Mouse (Mus musculus): ENCODE measurements around the gene Jarid2. TPM values are rescaled to one million over a fixed set of nuclear protein-coding genes. Genes with fewer than 3 reads are reported as not detected.

Jarid2 gene
- polyA plus RNA-seq, 2 experiments: 22.8 to 29.9 TPM

GRCm38 (mm10) chr13:44954232-44954568 lies 224.9 kb downstream of the Jarid2 start:
- DNase-seq (ENCODE audit: low spot score) (no peak), ATAC-seq (ENCODE audit: low FRiP score, low read depth) (no peak)
- no peak overlapping the region for H3K4me2 ChIP-seq (replicated peaks; ENCODE audit: low read depth, low read length, severe bottlenecking)
- H3K4me1 ChIP-seq (ENCODE audit: control insufficient read depth, insufficient read depth, low read length): no peaks in the 10 kb centered on the region; the same call in 1 of the 2 replicates
- 0 out of 2 replicates have a peak, but pooled peaks cover 2% of the 10 kb centered on the region for H3K36me3 ChIP-seq (ENCODE audit: control insufficient read depth, insufficient read depth, low read length)
- WGBS: 84% methylated on average over 1 of the region's 1 CpGs
- H3K9me3 ChIP-seq (ENCODE audit: control insufficient read depth, low read length): no peaks in the 10 kb centered on the region
- H3K27me3 ChIP-seq (ENCODE audit: control insufficient read depth, insufficient read depth, low read length): no peaks in the 10 kb centered on the region
- H3K27ac ChIP-seq (replicated peaks; ENCODE audit: low read depth, low read length): no peak overlapping the region
- no peak overlapping the region for H3K9ac ChIP-seq (ENCODE audit: low read depth, low read length, severe bottlenecking)
- no peak overlapping the region for H3K4me3 ChIP-seq (replicated peaks; ENCODE audit: low read length)
- no peak for TF ChIP-seq POLR2A (IDR thresholded peaks at IDR 0.05; ENCODE audit: borderline replicate concordance, extremely low read depth, insufficient read depth, insufficient read length)

GRCm38 (mm10) chr13:44955781-44956180 lies 226.5 kb downstream of the Jarid2 start:
- no peak for DNase-seq (ENCODE audit: low spot score)

GRCm38 (mm10) chr13:44957049-44957448 lies 227.8 kb downstream of the Jarid2 start:
- Histone ChIP-seq H3K27me3 (ENCODE audit: control insufficient read depth, insufficient read depth, low read length) (no peaks in the 10 kb centered on the region), H3K4me2 (replicated peaks; ENCODE audit: low read depth, low read length, severe bottlenecking) (no peak overlapping the region), H3K9ac (ENCODE audit: low read depth, low read length, severe bottlenecking) (no peak overlapping the region), H3K27ac (replicated peaks; ENCODE audit: low read depth, low read length) (no peak overlapping the region), H3K4me3 (replicated peaks; ENCODE audit: low read length) (no peak overlapping the region), H3K9me3 (ENCODE audit: control insufficient read depth, low read length) (no peaks in the 10 kb centered on the region), H3K36me3 (ENCODE audit: control insufficient read depth, insufficient read depth, low read length) (0 out of 2 replicates have a peak, but pooled peaks cover 3% of the 10 kb centered on the region), H3K4me1 (ENCODE audit: control insufficient read depth, insufficient read depth, low read length) (no peaks in the 10 kb centered on the region; the same call in 1 of the 2 replicates)
- ATAC-seq (ENCODE audit: low FRiP score, low read depth): no peak
- WGBS: 59% methylated on average over 8 of the region's 8 CpGs
- DNase-seq (ENCODE audit: low spot score): no peak
- TF ChIP-seq POLR2A (IDR thresholded peaks at IDR 0.05; ENCODE audit: borderline replicate concordance, extremely low read depth, insufficient read depth, insufficient read length): no peak

More at GRCm38 (mm10) chr13:44955781-44956180, 226.5 kb downstream of the Jarid2 start:
- ATAC-seq (ENCODE audit: low FRiP score, low read depth): no peak
- no peak for TF ChIP-seq POLR2A (IDR thresholded peaks at IDR 0.05; ENCODE audit: borderline replicate concordance, extremely low read depth, insufficient read depth, insufficient read length)
- H3K27ac ChIP-seq (replicated peaks; ENCODE audit: low read depth, low read length): no peak overlapping the region
- H3K4me2 ChIP-seq (replicated peaks; ENCODE audit: low read depth, low read length, severe bottlenecking): no peak overlapping the region
- no peak overlapping the region for H3K4me3 ChIP-seq (replicated peaks; ENCODE audit: low read length)
- no peaks in the 10 kb centered on the region; the same call in 1 of the 2 replicates for H3K4me1 ChIP-seq (ENCODE audit: control insufficient read depth, insufficient read depth, low read length)
- H3K9me3 ChIP-seq (ENCODE audit: control insufficient read depth, low read length): no peaks in the 10 kb centered on the region
- 0 out of 2 replicates have a peak, but pooled peaks cover 3% of the 10 kb centered on the region for H3K36me3 ChIP-seq (ENCODE audit: control insufficient read depth, insufficient read depth, low read length)
- H3K9ac ChIP-seq (ENCODE audit: low read depth, low read length, severe bottlenecking): no peak overlapping the region
- H3K27me3 ChIP-seq (ENCODE audit: control insufficient read depth, insufficient read depth, low read length): no peaks in the 10 kb centered on the region
- 95% methylated on average over 6 of the region's 6 CpGs for WGBS

DNA sequence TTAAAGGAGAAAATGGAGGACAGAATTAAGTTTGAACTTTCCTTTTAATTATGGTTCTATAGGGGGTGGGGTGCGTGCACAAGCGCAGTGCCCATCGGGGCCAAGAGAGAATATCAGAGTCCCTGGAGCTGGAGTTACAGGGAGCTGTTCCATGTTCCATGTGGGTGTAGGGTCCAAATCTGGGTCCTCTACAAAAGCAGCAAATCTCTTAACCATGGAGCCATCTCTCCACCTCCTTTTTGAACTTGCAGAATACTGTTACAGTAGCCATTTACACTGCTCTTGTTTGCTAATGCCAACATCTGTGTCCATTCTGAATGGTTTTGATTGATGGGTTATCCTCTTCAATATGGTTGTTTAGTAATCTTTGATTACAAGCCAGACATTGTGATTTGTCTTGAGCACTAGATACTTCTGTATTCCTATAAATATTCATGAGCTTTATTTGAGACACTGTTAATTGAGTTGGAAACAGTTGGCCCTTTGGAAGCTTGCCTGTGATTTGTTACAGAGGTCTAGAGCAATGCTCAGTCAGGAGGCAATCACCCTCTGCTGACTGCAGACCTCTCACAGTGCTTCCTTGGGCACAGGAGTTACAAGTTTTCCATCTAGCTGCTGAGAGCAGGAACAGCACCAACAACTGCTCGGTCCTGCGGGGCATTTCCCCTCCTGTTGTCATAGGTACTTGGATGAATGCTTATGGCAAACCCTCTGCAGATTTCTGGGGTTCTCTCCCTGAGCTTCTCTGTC lies 231.4 kb downstream of the Jarid2 start:
- H3K36me3 ChIP-seq (ENCODE audit: control insufficient read depth, insufficient read depth, low read length): peaks cover 12% of the 10 kb centered on the region; the same call in 1 of the 2 replicates
- TF ChIP-seq POLR2A (IDR thresholded peaks at IDR 0.05; ENCODE audit: borderline replicate concordance, extremely low read depth, insufficient read depth, insufficient read length): no peak
- DNase-seq (ENCODE audit: low spot score): no peak
- H3K4me2 ChIP-seq (replicated peaks; ENCODE audit: low read depth, low read length, severe bottlenecking): no peak overlapping the region
- no peaks in the 10 kb centered on the region for H3K9me3 ChIP-seq (ENCODE audit: control insufficient read depth, low read length)
- no peak overlapping the region for H3K4me3 ChIP-seq (replicated peaks; ENCODE audit: low read length)
- H3K4me1 ChIP-seq (ENCODE audit: control insufficient read depth, insufficient read depth, low read length): 0 out of 2 replicates have a peak, but pooled peaks cover 5% of the 10 kb centered on the region
- WGBS: 79% methylated on average over 5 of the region's 5 CpGs
- H3K27me3 ChIP-seq (ENCODE audit: control insufficient read depth, insufficient read depth, low read length): no peaks in the 10 kb centered on the region
- ATAC-seq (ENCODE audit: low FRiP score, low read depth): no peak
- no peak overlapping the region for H3K9ac ChIP-seq (ENCODE audit: low read depth, low read length, severe bottlenecking)
- H3K27ac ChIP-seq (replicated peaks; ENCODE audit: low read depth, low read length): no peak overlapping the region
